In genomic region chr19:56157120-56157519, GRCm38 (mm10) we compare ENCODE assay signal across 23 mouse cellular contexts.
DNase-seq lines count a peak whose midpoint lies in the region; ATAC-seq and TF ChIP-seq lines count a peak whose summit lies in the region.
"Had no signal": no experiment of that assay in that cellular context is flagged by ENCODE, and none has a peak within 500 bp of the region (broad histone marks: within the 10 kb centered on the region; RNA-seq: fewer than 3 reads in every experiment).

No protein-coding gene starts in this region.

- H3K9ac ChIP-seq in heart, embryonic 11.5 days (ENCODE audit: low read depth, low read length) = no peak overlapping the region

- H3K27ac ChIP-seq in heart, embryonic 11.5 days (ENCODE audit: low read depth, low read length) = no peak overlapping the region
- H3K27ac ChIP-seq in brown adipose tissue, adult 24 weeks (replicated peaks; ENCODE audit: low read depth, low read length) = peak overlapping the region; percentile 61
- H3K27ac ChIP-seq in limb, embryonic 10.5 days = peak overlapping the region; percentile 12; the same call in 1 of the 2 replicates
- no peak overlapping the region for H3K27ac ChIP-seq in gastrocnemius, adult 2 months

- 76% methylated on average over 6 of the region's 6 CpGs for WGBS in heart, embryonic 11.5 days (ENCODE audit: insufficient replicate concordance)
- 66% methylated on average over 6 of the region's 6 CpGs for WGBS in limb, embryonic 10.5 days

- no peak overlapping the region for H3K4me2 ChIP-seq in heart, embryonic 11.5 days

- DNase-seq in heart, adult 11 months = peak; percentile 91
- peak; percentile 27 for DNase-seq in NIH3T3 (ENCODE audit: low read depth)
- DNase-seq in limb, embryonic 10.5 days (ENCODE audit: low spot score) = no peak
- DNase-seq in testis, postnatal 10 days (ENCODE audit: low spot score) = no peak
- no peak for DNase-seq in gastrocnemius, adult 2 months
- no peak for DNase-seq in cerebellum, adult 9-10 months
- DNase-seq: adrenal gland, adult 2 months; adrenal gland, adult 8-10 months; adrenal gland, postnatal 10 days; adrenal gland, postnatal 14 days; adrenal gland, postnatal 25 days; adrenal gland, postnatal 36 days; B cell, adult 2 months; cerebellum, adult 11 months; cerebellum, adult 11-12 months; cerebellum, adult 18-20 months; cerebellum, adult 2 months had no signal

- intact Hi-C loops in gastrocnemius, adult 2 months (cut with DNase I) = no loop called here

- no peaks in the 10 kb centered on the region for H3K36me3 ChIP-seq in heart, embryonic 11.5 days (ENCODE audit: control insufficient read depth, insufficient read depth, low read length)
- H3K36me3 ChIP-seq in limb, embryonic 10.5 days = no peaks in the 10 kb centered on the region
- H3K36me3 ChIP-seq: G1E had no signal

- TF ChIP-seq CTCF in gastrocnemius, adult 2 months (IDR thresholded peaks at IDR 0.05) = no peak

- no peaks in the 10 kb centered on the region for H3K4me1 ChIP-seq in heart, embryonic 11.5 days (ENCODE audit: control insufficient read depth, insufficient read depth, low read length)
- H3K4me1 ChIP-seq in brown adipose tissue, adult 24 weeks (ENCODE audit: control insufficient read depth, insufficient read depth, insufficient read length, low read length) = 0 out of 2 replicates have a peak, but pooled peaks cover 2% of the 10 kb centered on the region
- H3K4me1 ChIP-seq in limb, embryonic 10.5 days = peaks cover 18% of the 10 kb centered on the region

- peaks cover 5% of the 10 kb centered on the region; the same call in 1 of the 2 replicates for H3K27me3 ChIP-seq in heart, embryonic 11.5 days (ENCODE audit: control insufficient read depth, insufficient read depth, low read length)
- peaks cover 2% of the 10 kb centered on the region; the same call in 1 of the 2 replicates for H3K27me3 ChIP-seq in limb, embryonic 10.5 days (ENCODE audit: low read depth, poor library complexity, severe bottlenecking)

- ATAC-seq in heart, embryonic 11.5 days (replicated peaks; ENCODE audit: insufficient number of reproducible peaks, low FRiP score, low TSS enrichment) = no peak
- ATAC-seq: activated CD4-positive, CD25-positive, alpha-beta regulatory T cell, adult 4 months; CD4-positive, CD25-positive, alpha-beta regulatory T cell, adult 4 months; Patski had no signal

- H3K9me3 ChIP-seq in heart, embryonic 11.5 days (replicated peaks; ENCODE audit: control insufficient read depth, low read length) = no peaks in the 10 kb centered on the region
- H3K9me3 ChIP-seq in limb, embryonic 10.5 days (replicated peaks) = no peaks in the 10 kb centered on the region

- H3K4me3 ChIP-seq in heart, embryonic 11.5 days (ENCODE audit: low read depth, low read length) = no peak overlapping the region
- H3K4me3 ChIP-seq in brown adipose tissue, adult 24 weeks (ENCODE audit: insufficient read depth, low read depth, low read length) = no peak overlapping the region
- no peak overlapping the region for H3K4me3 ChIP-seq in limb, embryonic 10.5 days
- no peak overlapping the region for H3K4me3 ChIP-seq in gastrocnemius, adult 2 months

Comparison
In these comparisons a context has a peak if more than half of its experiments do, and no peak if none do; other contexts are left out.
1. DNase-seq: peak in heart, adult 11 months (single experiment) and NIH3T3 (single experiment); none in limb, embryonic 10.5 days (single experiment), testis, postnatal 10 days (single experiment), gastrocnemius, adult 2 months (single experiment) and cerebellum, adult 9-10 months (single experiment).
2. H3K27ac ChIP-seq: peak in brown adipose tissue, adult 24 weeks (single experiment) and limb, embryonic 10.5 days (single experiment); none in heart, embryonic 11.5 days (single experiment) and gastrocnemius, adult 2 months (single experiment).